Mouse (Mus musculus) stomach, embryonic 14.5 days (tissue): ENCODE data around the gene Procr. TPM values are rescaled to one million over a fixed set of nuclear protein-coding genes. Genes with fewer than 3 reads are reported as not detected.
A peak's percentile ranks its signal among the peaks of the same experiment; 100 is the strongest.

Source experiments
- ATAC-seq: fragments of 200-750 bp; cut with Nextera tagmentation; 2 replicates; pipeline ENCODE4 v1.8.0; 2017; ENCODE audit warnings: low read depth, moderate TSS enrichment; ENCODE audit not compliant: insufficient number of reproducible peaks, insufficient read depth, low FRiP score
- H3K27ac ChIP-seq: fragments of 300-500 bp; sonication (generic); 2 replicates; pipeline ENCODE4 v1.5.1; 2014; ENCODE audit warnings: mild to moderate bottlenecking, low read length, moderate library complexity, mixed read lengths
- H3K27me3 ChIP-seq: fragments of 300-500 bp; sonication (generic); 2 replicates; pipeline ENCODE4 v1.6.1; 2014; ENCODE audit warnings: low read length, control low read depth, mixed read lengths; ENCODE audit not compliant: control insufficient read depth, insufficient read depth
- H3K36me3 ChIP-seq: fragments of 300-500 bp; sonication (generic); 2 replicates; pipeline ENCODE4 v1.6.1; 2014; ENCODE audit warnings: mild to moderate bottlenecking, control low read depth, low read length, moderate library complexity, mixed read lengths; ENCODE audit not compliant: control insufficient read depth, insufficient read depth
- H3K4me1 ChIP-seq: fragments of 300-500 bp; sonication (generic); 2 replicates; pipeline ENCODE4 v1.6.1; 2014; ENCODE audit warnings: low read length, control low read depth, mixed read lengths; ENCODE audit not compliant: control insufficient read depth, insufficient read depth
- H3K4me2 ChIP-seq: fragments of 300-500 bp; sonication (generic); replicated peaks from 2 replicates; pipeline ENCODE4 v1.6.1; 2014; ENCODE audit warnings: low read depth, low read length, control low read depth
- H3K4me3 ChIP-seq: fragments of 300-500 bp; sonication (generic); 2 replicates; pipeline ENCODE4 v1.5.1; 2014; ENCODE audit warnings: low read depth, low read length, control low read depth
- H3K9ac ChIP-seq: fragments of 300-500 bp; sonication (generic); replicated peaks from 2 replicates; pipeline ENCODE4 v1.6.1; 2014; ENCODE audit warnings: low read depth, mild to moderate bottlenecking, control low read depth, low read length, moderate library complexity, mixed read lengths
- H3K9me3 ChIP-seq: fragments of 300-500 bp; sonication (generic); 2 replicates; pipeline ENCODE4 v1.6.1; 2016; ENCODE audit warnings: low read depth, low read length, control low read depth; ENCODE audit not compliant: control insufficient read depth
- WGBS: fragments of 180-500 bp; shearing (Covaris S2); extraction: QIAGEN DNeasy Blood & Tissue Kit; methylation state at CpG from one replicate; pipeline ENCODE4 v1.1.7; 2014; 5-methylcytosine and 5-hydroxymethylcytosine counted together
- polyA plus RNA-seq: library from polyadenylated mRNA; unstranded; fragments of >200 nt; fragmentation: Nextera tagmentation; extraction: Ambion mirVana; gene quantifications from 2 replicates; pipeline ENCODE4 v1.2.1, GENCODE M21; 2014

The Procr gene
- polyA plus RNA-seq, 1 experiment from 2014 or later: 15.3 TPM

GRCm38 (mm10) chr2:155737803-155738202 lies 13.1 kb upstream of the Procr start:
- no peak overlapping the region for H3K4me2 ChIP-seq
- no peaks in the 10 kb centered on the region for H3K9me3 ChIP-seq
- no peak overlapping the region for H3K27ac ChIP-seq
- H3K27me3 ChIP-seq: no peaks in the 10 kb centered on the region
- H3K4me3 ChIP-seq: no peak overlapping the region
- WGBS: 70% methylated on average over 9 of the region's 9 CpGs
- no peak overlapping the region for H3K9ac ChIP-seq
- H3K36me3 ChIP-seq: no peaks in the 10 kb centered on the region
- no peaks in the 10 kb centered on the region for H3K4me1 ChIP-seq
- ATAC-seq: no peak

- Histone ChIP-seq H3K9ac (no peak overlapping the region), H3K27me3 (no peaks in the 10 kb centered on the region), H3K27ac (no peak overlapping the region), H3K4me3 (no peak overlapping the region), H3K4me1 (no peaks in the 10 kb centered on the region), H3K36me3 (no peaks in the 10 kb centered on the region), H3K9me3 (no peaks in the 10 kb centered on the region), H3K4me2 (no peak overlapping the region)
- WGBS: 64% methylated on average over 11 of the region's 11 CpGs
- ATAC-seq: no peak
Measured at GRCm38 (mm10) chr2:155742211-155742610, 8.7 kb upstream of the Procr start.

- no peak overlapping the region for H3K4me3 ChIP-seq
- no peaks in the 10 kb centered on the region for H3K36me3 ChIP-seq
- WGBS: 67% methylated on average over 12 of the region's 12 CpGs
- H3K4me2 ChIP-seq: no peak overlapping the region
- no peaks in the 10 kb centered on the region for H3K27me3 ChIP-seq
- H3K9ac ChIP-seq: no peak overlapping the region
- no peaks in the 10 kb centered on the region for H3K9me3 ChIP-seq
- H3K27ac ChIP-seq: 0 out of 2 replicates have a peak overlapping the region, but pooled peaks have one; percentile 27
- H3K4me1 ChIP-seq: no peaks in the 10 kb centered on the region
- ATAC-seq: peak; percentile 42; the same call in 1 of the 2 replicates
Measured at GRCm38 (mm10) chr2:155742931-155743337, 8.0 kb upstream of the Procr start.

- no peak for ATAC-seq
Measured at GRCm38 (mm10) chr2:155743351-155743750, 7.6 kb upstream of the Procr start.

GRCm38 (mm10) chr2:155745487-155745886 lies 5.4 kb upstream of the Procr start:
- Histone ChIP-seq H3K9me3 (no peaks in the 10 kb centered on the region), H3K4me1 (no peaks in the 10 kb centered on the region), H3K27me3 (no peaks in the 10 kb centered on the region), H3K36me3 (no peaks in the 10 kb centered on the region), H3K4me2 (no peak overlapping the region), H3K4me3 (no peak overlapping the region), H3K27ac (no peak overlapping the region), H3K9ac (no peak overlapping the region)
- ATAC-seq: no peak
- WGBS: 41% methylated on average over 3 of the region's 3 CpGs

More at GRCm38 (mm10) chr2:155743351-155743750, 7.6 kb upstream of the Procr start:
- no peaks in the 10 kb centered on the region for H3K36me3 ChIP-seq
- no peak overlapping the region for H3K4me3 ChIP-seq
- H3K4me2 ChIP-seq: no peak overlapping the region
- 0 out of 2 replicates have a peak overlapping the region, but pooled peaks have one; percentile 27 for H3K27ac ChIP-seq
- no peaks in the 10 kb centered on the region for H3K4me1 ChIP-seq
- no peak overlapping the region for H3K9ac ChIP-seq
- no peaks in the 10 kb centered on the region for H3K27me3 ChIP-seq
- 81% methylated on average over 9 of the region's 9 CpGs for WGBS
- no peaks in the 10 kb centered on the region for H3K9me3 ChIP-seq

GRCm38 (mm10) chr2:155749394-155749793 lies 1.5 kb upstream of the Procr start:
- Histone ChIP-seq H3K36me3 (no peaks in the 10 kb centered on the region), H3K4me2 (no peak overlapping the region), H3K4me3 (no peak overlapping the region), H3K4me1 (no peaks in the 10 kb centered on the region), H3K9ac (no peak overlapping the region), H3K9me3 (no peaks in the 10 kb centered on the region), H3K27ac (no peak overlapping the region), H3K27me3 (no peaks in the 10 kb centered on the region)
- ATAC-seq: no peak
- 90% methylated on average over 4 of the region's 4 CpGs for WGBS

GRCm38 (mm10) chr2:155755746-155756145 lies 4.8 kb downstream of the Procr start:
- no peak for ATAC-seq
- no peak overlapping the region for H3K9ac ChIP-seq
- no peak overlapping the region for H3K4me2 ChIP-seq
- no peaks in the 10 kb centered on the region for H3K36me3 ChIP-seq
- H3K4me3 ChIP-seq: no peak overlapping the region
- no peaks in the 10 kb centered on the region for H3K9me3 ChIP-seq
- H3K27ac ChIP-seq: no peak overlapping the region
- H3K27me3 ChIP-seq: no peaks in the 10 kb centered on the region
- no peaks in the 10 kb centered on the region for H3K4me1 ChIP-seq
- 3% methylated on average over 1 of the region's 1 CpGs for WGBS

GRCm38 (mm10) chr2:155756855-155757566 lies 6.1 kb downstream of the Procr start:
- 66% methylated on average over 14 of the region's 14 CpGs for WGBS
- Histone ChIP-seq H3K27ac (no peak overlapping the region), H3K27me3 (no peaks in the 10 kb centered on the region), H3K4me1 (no peaks in the 10 kb centered on the region), H3K9me3 (no peaks in the 10 kb centered on the region), H3K4me2 (no peak overlapping the region), H3K4me3 (no peak overlapping the region), H3K36me3 (no peaks in the 10 kb centered on the region), H3K9ac (no peak overlapping the region)
- no peak for ATAC-seq
